Mouse (Mus musculus) liver, postnatal 0 days (tissue): ENCODE data around the gene Slc11a1.

ENCODE experiments used
- CTCF ChIP-seq: sonication (generic); IDR thresholded peaks from 2 replicates; pipeline ENCODE4 v1.5.1; 2016; ENCODE audit warnings: antibody characterized with exemption, low read depth
- EP300 ChIP-seq: IDR thresholded peaks from 2 replicates; pipeline ENCODE4 v1.6.1; 2016; ENCODE audit warnings: antibody characterized with exemption, low read depth, mild to moderate bottlenecking

GRCm38 (mm10) chr1:74381588-74382021, 6.6 kb downstream of the Slc11a1 start:
- no peak for TF ChIP-seq CTCF
- TF ChIP-seq EP300: no peak
